In the genomic region with DNA sequence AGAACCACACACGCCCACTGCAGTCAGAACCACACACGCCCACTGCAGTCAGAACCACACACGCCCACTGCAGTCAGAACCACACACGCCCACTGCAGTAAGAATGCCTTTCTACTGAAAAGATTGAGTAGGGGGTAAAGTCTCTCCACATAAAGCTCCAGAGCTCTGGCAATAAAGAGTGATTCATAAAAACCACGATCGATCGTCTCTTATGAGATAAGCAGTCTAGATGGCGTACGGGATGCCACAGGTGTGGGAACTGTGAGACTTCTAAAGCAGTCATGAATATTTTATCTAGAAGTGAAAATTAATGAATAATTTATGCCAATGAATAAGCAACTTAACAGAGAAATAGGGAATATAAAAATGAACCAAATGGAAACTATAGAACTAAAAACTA, we compare ENCODE assay signal across 1 mouse cellular context. TPM values are rescaled to one million over a fixed set of nuclear protein-coding genes. Genes with fewer than 3 reads are reported as not detected.
"Had no signal": no experiment of that assay in that cellular context is flagged by ENCODE, and none has a peak within 500 bp of the region (broad histone marks: within the 10 kb centered on the region; RNA-seq: fewer than 3 reads in every experiment).

No protein-coding gene starts in this region.

RNA-seq across cellular contexts. Expression of a gene that starts 31.4 kb away (rescaled TPM):
- polyA plus RNA-seq: erythroblast, embryonic 14.5 days had no signal
